Mouse (Mus musculus) cerebellum, adult 18-20 months (tissue): ENCODE data around the gene Cggbp1.
"Not testable (repeated sequence)": the region's sequence is repeated elsewhere in the genome, so short reads cannot be mapped to it uniquely, and the experiment has no call there.

Experiments
- DNase-seq, 2 experiments: peaks; one replicate each; pipeline ENCODE4 v3.0.0; 2021

Gene Cggbp1

DNA sequence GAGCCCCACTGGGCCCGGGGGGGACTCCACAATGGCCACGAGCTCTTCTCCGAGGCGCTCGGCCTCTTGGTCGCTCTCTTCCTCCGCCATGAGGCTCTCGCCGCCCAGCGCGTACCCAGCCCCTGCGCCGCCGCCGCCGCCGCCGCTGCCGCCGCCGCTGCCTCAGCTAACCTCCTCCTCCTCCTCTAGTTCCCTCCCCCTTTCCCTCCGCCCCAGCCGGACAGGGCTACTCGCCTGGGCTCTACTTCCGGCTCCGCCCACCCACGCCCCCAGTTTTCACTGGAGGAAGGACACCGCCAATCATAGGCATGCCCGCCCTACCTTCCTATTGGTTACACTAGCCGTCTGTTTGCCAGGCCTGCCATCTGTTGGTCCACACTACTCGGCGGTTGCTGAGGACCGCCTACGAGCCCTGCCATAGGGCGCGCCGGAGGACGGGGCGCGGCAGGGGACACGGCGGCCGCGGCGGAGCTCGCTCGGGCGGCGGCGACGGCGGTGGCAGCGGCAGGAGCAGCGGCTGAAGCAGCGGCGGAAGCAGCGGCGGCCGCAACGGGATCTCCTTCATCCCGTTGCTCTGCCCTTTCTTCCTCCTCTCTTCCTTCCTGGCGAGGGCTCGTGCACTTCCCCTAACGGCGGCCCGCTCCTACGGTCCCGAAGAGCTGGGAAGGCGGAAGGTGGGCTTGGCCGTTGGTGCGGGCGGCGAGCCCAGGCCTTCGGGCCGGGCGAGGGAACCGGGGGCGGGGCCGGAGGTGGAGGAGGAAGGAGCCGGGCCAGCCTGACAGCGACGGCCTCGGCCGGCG is at the start of gene Cggbp1, which contains the start of gene Zfp654:
Gene Cggbp1 (plus strand): TSS at position 434 of the 800 bp plus-strand sequence.
Gene Zfp654 (minus strand): TSS at position 90 of the 800 bp plus-strand sequence.
- DNase-seq, result peak; percentile 99 to 100

DNA sequence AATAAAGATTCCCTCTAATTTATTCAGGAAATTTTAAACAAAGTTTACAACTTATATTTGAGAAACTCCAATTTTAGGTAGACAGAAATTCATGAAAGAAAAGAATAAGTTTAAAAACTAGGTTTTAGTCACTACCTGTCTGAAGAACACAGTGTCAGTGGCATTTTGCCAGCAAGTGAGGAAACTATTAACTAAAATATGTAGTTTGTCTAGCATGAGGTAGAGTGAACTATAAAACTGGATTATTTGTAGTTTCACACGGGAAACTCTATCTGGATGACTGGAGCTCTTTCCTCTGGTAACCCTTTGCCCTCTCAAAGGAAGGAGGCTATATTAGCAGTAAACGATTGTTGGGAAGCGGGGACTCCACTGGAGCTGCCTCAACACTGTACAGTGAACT is 48.8 kb upstream of the Cggbp1 start:
- DNase-seq, result no peak

DNA sequence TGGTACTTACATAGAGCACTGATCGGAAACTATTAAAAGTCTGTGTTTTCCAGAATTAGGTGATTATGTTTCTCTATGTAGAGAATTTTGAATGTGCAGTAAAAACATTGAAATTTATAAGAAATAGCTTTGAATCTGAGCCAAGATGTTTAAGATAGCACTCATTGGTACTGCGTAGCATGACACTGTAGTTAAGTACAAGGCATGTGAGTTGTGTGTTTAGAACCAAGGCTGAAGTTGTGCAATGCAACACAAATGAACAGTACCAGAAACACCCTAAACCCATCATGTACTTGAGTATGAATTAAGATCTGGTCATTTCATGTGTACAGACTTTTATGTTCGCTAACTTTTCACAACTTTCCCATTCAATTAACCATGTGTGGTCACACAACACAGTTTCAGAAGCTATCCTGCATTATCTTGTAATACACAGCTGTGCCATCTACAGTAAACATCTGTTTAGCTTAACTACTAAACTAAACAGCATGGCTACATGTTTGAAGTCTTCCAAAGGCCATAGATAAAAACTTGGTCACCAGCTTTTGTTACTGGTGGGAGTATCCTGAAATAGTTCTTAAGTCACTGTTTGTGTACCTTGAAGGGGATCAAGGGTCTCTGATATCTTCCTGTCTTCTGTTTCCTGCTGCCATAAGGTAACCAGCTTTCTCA is 34.6 kb upstream of the Cggbp1 start:
- DNase-seq, result no peak

DNA sequence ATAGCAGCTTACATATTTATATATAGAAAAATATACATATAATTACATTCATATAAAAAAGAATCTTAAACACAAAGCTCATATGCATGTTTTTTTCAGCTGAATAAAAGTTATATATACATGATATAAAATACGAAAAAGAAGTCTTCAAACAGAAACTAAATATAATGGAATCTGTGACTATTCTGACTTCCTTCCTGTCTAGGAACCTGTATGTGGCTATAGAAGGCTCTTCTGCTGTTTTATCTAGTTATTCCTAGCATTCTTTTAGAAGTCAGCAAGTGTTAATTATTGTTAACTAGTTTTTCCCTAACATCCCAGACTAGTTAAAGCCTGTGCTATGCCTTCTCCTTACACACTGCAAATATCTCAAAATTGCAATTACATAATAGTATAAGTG is 27.9 kb upstream of the Cggbp1 start:
- no peak for DNase-seq

DNA sequence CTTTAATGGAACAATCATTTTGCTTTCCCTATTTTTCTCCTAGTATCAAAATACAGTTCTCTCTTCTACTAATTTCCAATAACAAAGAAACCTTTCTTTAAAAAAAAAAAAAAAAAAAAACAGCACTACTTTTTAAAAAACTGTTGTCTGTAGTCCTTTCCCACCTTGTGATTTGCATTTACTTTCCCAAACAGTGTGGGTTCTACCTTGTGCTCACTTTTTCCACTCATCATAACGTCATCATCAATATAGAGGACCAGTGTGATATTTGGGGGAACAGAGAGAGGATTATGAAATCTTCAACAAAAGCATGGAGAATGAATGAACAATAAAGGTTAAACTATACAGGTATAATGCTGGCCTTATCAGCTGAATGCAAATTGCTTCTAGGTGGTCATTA is 27.3 kb upstream of the Cggbp1 start:
- DNase-seq, result no peak

DNA sequence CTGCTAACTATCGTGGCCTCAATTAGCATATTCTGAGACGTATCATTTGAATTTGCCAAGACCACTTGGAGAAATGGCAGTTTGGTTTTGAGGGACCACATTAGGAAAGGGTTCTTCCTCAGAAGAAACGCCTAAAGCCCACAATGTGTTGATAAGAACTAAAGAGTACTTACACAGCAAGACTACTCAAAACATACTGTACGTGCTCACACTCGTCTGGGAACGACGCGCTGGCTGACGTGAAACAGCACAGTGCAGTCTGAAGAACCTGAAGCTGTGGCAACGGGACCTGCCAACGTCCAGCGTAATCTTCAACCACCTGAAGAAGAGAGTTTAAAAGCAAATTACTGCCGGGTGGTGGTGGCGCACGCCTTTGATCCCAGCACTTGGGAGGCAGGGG is 21.5 kb upstream of the Cggbp1 start:
- no peak for DNase-seq

DNA sequence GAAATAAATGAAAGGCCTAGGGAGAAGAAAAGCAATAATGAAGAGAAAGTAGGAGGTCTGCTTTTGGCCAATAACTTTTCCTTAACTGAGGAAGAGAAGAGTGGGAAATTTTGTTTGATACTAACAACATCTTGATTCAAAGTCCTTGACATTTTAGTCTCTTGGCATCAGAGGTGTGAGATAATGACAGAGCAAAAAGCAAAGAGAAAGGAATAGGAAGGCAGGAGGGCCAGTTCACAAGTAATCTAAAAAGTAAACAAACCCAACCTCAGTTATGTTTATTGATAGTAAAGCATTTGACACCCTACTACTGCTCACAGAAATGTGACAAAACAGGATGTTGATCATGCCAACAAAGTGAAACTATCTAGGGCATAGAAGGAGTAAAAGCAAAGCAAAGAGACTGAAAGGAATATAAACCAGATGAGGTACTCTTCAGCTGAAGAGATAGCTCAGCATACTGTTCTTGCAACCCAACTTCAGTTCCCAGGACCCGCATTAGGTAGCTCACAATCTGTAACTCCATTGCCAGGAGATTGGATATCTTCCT is 15.7 kb upstream of the Cggbp1 start:
- DNase-seq, result no peak

DNA sequence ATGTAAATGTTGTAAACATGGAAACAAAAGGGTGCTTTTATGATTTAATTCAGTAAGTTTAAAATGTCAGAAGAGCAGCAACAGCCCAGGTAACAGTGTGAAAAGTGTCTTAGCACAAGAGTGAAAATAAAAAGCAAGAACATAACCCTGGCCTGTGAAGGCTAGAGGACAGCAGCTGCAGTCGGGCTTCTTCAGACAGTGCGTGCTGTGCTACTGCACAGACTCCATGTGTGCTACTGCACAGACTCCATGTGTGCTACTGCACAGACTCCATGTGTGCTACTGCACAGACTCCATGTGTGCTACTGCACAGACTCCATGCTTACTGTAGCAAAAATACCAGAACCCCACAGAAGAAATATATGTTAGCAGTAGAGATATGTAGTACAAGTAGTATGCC is 15.1 kb upstream of the Cggbp1 start:
- DNase-seq, result no peak

DNA sequence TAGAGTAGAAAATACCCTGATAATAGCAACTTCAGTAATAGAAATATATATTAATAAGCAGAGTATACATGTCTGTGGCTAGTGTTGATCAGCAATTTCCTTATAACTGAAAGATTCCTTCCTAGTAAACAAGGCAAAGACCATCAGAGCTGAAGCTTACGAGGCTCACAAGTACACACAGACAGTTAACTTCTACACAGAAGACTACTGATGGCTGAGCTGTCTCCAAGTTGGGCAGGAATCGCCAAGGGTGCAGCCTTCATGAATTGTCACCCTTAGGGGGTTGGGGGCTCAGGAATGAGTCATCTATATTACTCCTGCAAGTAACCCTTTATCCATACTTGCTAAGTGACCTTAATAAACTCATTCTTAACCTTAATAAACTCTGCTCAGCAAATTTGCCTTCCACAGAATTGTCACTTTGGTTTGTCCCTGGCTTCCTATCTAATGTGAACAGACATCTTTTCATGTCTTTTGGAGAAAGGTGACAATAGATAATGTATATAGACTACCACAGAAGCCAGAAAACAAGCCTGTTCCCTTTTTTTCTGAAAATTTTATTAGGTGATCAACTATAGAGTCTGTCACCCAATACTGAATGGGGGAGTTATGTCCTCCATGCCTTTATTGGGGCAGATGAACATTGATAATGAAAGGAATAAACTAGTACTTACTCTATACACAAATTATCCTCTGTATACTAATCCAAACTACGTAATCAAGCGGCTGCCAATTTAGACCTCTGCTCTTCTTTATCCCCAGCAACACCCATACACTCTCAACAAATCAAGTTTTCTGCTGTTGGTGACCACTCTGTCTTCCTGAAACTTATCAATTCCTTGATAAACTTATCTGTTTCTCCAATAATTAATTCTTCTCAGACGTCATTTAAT is 10.1 kb upstream of the Cggbp1 start:
- no peak for DNase-seq

DNA sequence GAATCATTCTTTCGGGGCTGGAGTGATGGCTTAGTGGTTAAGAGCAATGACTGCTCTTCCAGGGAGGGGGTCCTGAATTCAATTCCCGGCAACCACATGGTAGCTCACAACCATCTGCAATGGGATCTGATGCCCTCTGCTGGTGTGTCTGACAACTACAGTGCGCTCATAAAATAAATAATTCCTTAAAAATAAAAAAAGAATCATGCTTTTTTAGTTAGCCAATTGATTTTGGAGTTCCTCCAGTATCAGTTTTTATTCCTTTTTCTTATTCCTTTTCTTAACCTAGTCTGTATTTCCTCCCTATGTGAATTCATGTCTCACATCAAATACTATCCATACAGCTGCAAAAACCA is 9.4 kb upstream of the Cggbp1 start:
- no peak for DNase-seq

DNA sequence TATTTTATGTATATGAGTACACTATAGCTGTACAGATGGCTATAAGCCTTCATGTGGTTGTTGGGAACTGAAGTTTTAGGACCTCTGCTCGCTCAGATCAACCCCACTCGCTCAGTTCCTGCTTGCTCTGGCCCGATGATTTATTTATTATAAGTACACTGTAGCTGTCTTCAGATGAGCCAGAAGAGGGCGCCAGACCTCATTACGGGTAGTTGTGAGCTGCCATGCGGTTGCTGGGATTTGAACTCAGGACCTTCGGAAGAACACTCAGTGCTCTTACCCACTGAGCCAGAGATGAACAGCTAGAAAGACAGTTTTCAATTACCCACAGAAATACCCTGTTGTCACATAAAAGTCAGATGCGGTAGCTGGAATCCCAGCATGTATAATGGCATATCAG is 5.8 kb upstream of the Cggbp1 start:
- no peak for DNase-seq

DNA sequence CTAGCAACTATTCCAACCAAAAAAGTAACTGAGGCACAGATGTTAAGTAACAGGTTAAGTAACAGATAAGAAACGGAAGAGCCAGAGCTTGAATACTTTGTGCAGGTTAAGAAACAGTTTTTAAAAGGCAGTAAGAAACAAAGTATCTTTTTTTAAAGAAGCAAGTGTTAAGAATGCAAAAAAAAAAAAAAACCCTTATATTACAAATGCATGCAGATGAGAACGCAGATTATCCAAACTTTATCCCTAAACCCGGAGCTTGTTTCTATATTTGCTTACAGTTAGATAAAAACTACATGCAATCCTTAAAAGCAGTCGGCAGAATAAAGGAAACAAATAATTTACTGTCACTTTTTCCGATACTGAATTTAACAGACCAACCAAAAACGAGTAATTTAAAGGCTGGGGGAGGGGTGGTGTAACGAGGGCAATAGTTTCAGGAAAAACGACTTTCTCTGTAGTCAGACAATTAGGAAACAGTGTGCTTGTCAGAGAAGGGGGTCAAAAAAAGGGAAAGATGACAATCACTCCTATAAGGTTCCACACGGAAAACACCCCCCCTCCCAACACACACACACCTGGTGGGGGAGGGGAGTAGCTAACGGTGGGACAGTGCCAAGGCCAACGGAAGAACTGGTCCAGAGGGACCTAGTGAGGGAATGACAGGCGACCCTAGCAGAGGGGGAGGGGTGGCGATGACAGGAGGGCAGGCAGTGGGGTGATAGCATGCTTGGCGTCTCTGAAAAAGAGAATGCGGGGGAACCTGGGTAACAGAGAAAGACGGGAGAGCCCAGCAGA is 1.3 kb upstream of the Cggbp1 start:
- peak; percentile 59 to 60 for DNase-seq

DNA sequence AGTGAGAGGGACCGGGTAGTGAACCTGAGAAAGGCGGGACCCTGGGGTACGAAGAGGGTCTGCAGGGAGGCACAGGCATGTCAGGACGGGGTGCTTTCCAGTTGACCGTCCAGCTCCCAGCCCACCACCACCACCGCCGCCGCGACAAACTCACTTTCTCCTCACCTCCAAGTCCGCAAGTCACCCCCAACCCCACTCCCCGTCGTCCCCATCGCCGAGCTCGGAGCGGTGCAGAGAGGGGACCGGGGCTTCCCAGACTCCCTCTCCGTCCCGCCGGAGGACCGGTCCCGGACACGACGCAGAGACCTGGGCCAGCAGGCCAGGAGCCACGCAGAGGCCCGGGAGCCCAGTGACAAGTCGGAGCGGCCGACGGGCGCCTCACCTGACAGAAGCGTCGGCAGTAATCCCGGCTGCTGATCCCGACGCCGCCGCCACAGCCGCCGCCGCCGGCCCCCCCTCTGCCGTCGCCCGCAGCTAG is 672 bp upstream of the Cggbp1 start:
- DNase-seq, result no peak

DNA sequence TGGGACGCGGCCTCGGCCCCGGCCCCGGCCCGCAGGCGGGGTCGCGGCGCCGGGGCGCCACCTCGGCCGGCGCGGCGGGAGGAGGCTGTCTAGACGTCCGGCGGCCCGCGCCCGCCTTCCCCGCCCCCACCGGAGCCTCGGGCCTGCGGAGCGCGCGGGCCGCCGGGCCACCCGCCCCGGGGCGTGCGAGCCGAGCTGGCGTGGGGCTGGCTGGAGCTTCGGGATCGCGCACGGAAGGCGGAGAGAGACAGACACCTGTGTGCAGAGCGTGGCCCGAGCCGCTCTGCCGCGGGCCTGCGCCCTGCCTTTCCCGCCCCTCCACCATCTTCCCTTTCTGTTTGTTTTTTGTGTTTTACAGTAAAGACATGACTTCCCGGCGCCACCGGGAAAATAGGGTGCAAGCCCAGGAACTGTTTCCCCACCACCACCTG is 660 bp downstream of the Cggbp1 start:
- peak; percentile 68 to 78 for DNase-seq

DNA sequence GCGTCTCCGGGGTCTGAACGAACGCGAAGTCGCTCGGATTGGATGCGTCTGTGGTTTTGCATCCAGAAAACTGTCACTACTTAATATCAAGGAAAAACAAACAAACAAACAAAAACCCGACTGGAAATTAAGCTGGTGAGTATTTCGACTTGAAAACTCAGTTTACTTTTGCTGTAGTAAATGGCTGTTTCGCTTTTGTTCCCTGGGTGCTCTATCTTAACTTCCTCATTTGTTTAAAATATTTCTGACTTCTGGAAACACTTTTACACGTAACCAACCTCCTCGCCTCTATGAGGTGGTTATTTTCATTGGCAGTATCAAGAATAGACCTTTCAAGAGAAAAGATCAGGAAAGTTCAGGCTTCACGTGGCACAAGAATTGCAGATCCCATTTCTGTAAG is 1.1 kb downstream of the Cggbp1 start:
- no peak for DNase-seq

DNA sequence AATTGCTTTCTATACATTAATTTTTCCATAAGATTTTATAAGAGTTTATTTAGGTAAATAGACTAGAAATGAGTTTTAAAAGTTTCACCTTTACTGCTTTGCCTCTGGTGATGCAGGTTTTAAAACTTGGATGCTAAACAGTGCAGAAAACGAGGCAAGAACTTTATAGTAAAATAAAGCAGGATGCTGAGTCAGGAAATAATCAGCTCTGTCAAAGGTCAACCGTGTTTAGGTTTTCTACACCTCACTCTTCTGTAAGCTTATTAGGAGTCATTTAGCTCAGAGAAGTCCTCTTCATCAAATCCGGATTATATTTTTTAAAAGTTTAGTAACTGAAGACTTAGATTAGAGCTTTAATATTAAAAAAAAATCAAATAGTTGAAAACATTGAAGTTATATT is 5.2 kb downstream of the Cggbp1 start:
- DNase-seq, result no peak

DNA sequence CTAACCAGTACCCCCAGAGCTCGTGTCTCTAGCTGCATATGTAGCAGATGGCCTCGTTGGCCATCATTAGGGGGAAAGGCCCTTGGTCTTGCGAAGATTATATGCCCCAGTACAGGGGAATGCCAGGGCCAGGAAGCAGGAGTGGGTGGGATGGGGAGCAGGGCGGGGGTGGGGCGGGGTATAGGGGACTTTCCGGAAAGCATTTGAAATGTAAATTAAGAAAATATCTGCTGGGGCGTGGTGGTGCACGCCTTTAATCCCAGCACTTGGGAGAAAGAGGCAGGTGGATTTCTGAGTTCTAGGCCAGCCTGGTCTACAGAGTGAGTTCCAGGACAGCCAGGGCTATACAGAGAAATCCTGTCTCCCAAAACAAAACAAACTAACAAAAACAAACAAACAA is 14.0 kb downstream of the Cggbp1 start:
- DNase-seq, result not testable (repeated sequence)

DNA sequence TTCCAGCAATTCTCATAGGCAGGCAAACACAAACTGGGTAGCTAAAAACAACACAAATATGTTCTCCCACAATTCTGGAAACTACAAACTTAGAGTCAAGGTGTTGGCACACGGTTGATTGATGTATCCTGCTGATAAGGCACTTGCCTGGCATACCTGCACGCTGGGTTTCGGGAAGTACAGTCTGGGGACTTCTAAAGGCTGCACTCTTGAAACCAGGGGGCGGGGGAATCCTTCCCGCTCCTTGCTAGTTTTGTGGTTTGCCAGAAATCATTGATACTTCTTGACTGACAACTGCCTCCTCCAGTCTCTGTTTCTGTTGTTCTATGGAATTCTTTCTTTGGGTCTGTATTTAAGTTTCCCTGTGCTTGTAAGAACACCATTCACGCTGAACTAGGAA is 16.8 kb downstream of the Cggbp1 start:
- no peak for DNase-seq

DNA sequence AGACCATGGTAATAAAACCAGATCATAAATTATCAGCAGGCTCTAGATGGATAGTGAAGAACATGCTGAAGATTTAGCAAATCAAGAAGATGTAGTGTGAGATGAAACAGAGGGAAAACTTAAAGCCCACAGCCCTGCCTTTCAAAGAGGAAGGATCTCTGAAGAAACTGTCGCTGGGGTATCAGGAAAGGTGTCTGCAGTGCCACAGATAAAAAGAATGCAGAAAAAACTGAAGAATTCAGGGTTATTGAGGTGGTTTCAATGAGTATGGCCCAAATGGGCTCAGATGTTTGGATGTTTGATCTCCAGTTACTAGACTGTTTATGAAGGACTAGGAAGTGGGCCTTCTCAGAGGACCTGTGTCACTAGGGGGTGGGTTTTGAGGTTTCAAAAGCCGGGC is 17.8 kb downstream of the Cggbp1 start:
- DNase-seq, result no peak

DNA sequence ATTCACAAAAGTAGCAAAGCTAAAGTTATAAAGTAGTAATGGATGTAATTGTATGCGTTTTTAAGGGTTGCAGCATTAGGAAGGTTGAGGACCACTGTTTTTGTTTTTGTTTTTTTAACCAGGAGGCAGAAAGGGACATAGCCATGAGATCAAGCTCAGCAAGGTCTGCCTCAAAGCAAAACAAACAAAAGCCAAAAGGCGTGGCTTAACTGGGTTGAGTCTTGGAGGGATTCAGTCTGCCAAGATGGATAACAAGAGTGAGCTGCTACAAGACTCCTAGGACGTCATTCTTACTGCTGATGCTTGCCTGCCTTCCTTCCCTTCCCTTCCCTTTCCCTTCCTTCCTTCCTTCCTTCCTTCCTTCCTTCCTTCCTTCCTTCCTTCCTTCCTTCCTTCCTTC is 20.5 kb downstream of the Cggbp1 start:
- no peak for DNase-seq

DNA sequence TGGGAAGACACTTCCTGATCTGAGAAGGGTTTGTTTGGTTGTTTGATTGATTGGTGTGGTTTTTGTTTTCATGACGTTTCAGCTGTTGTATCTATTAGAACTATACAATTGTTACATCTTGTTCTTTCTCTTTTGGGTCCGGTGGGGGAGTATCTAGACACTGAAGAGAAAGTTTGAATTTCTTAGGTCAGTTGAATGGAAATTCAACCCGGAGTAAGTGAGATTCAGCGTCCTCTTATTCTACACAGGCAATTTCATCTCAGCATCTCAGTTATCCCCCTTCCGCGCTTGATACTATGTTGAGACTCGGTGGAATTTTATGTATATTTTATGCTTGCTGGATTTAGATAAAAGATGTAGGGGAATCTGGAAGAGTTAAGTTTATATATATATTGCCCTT is 21.0 kb downstream of the Cggbp1 start:
- DNase-seq, result no peak
